Mouse (Mus musculus) neural tube, embryonic 12.5 days (tissue): Measurements from ENCODE around the gene Ppih. TPM values are rescaled to one million over a fixed set of nuclear protein-coding genes. Genes with fewer than 3 reads are reported as not detected.

ENCODE experiments used
- ATAC-seq: fragments of 200-750 bp; cut with Nextera tagmentation; 2 replicates; pipeline ENCODE4 v1.8.0; 2017; ENCODE audit warnings: low read depth, mild to moderate bottlenecking, moderate TSS enrichment, moderate library complexity; ENCODE audit not compliant: low FRiP score
- H3K27ac ChIP-seq: fragments of 300-500 bp; sonication (generic); 2 replicates; pipeline ENCODE4 v1.5.1; 2016
- H3K27me3 ChIP-seq: fragments of 300-500 bp; sonication (generic); replicated peaks from 2 replicates; pipeline ENCODE4 v1.6.1; 2016; ENCODE audit warnings: mild to moderate bottlenecking
- H3K36me3 ChIP-seq: fragments of 300-500 bp; sonication (generic); 2 replicates; pipeline ENCODE4 v1.6.1; 2016; ENCODE audit warnings: mild to moderate bottlenecking
- H3K4me1 ChIP-seq: fragments of 300-500 bp; sonication (generic); 2 replicates; pipeline ENCODE4 v1.6.1; 2016
- H3K4me2 ChIP-seq: fragments of 300-500 bp; sonication (generic); replicated peaks from 2 replicates; pipeline ENCODE4 v1.6.1; 2016; ENCODE audit warnings: mild to moderate bottlenecking
- H3K4me3 ChIP-seq: fragments of 300-500 bp; sonication (generic); 2 replicates; pipeline ENCODE4 v1.5.1; 2016
- H3K9ac ChIP-seq: fragments of 300-500 bp; sonication (generic); 2 replicates; pipeline ENCODE4 v1.6.1; 2016; ENCODE audit warnings: mild to moderate bottlenecking
- H3K9me3 ChIP-seq: fragments of 300-500 bp; sonication (generic); 2 replicates; pipeline ENCODE4 v1.6.1; 2016; ENCODE audit warnings: mild to moderate bottlenecking
- WGBS: fragments of 180-500 bp; shearing (Covaris S2); methylation state at CpG from one replicate; pipeline ENCODE4 v1.1.7; 2016; 5-methylcytosine and 5-hydroxymethylcytosine counted together
- polyA plus RNA-seq: library from polyadenylated mRNA; unstranded; fragments of >200 nt; fragmentation: Nextera tagmentation; extraction: Ambion mirVana; gene quantifications from 2 replicates; pipeline ENCODE4 v1.2.1, GENCODE M21; 2016

The Ppih gene
- polyA plus RNA-seq, 1 experiment from 2014 or later, result 83.8 TPM

DNA sequence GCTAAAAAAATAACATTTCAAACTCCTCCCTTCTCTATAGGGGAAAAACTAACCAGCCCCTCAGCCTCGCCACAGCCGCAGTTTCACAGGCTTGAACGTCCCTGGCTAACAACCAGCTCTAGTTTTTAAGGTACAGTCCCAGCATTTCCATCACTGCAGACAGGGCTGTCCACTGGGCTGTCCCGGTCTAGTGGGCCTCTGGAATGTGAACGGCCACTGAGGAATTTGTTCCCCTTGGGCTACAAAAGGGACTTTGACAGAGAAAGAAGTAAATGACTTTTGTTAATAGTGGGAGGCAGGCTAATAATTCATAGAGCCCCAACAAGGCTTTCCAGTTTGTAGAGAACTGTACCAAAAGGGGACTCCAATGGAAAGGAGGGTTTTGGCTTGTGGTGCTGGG, 14.9 kb downstream of the Ppih start:
- Histone ChIP-seq H3K9me3 (no peaks in the 10 kb centered on the region), H3K4me3 (no peak overlapping the region), H3K27ac (no peak overlapping the region), H3K9ac (no peak overlapping the region), H3K4me2 (no peak overlapping the region), H3K4me1 (no peaks in the 10 kb centered on the region), H3K36me3 (peaks cover 29% of the 10 kb centered on the region), H3K27me3 (no peaks in the 10 kb centered on the region)
- 51% methylated on average over 5 of the region's 5 CpGs for WGBS
- ATAC-seq, result no peak

DNA sequence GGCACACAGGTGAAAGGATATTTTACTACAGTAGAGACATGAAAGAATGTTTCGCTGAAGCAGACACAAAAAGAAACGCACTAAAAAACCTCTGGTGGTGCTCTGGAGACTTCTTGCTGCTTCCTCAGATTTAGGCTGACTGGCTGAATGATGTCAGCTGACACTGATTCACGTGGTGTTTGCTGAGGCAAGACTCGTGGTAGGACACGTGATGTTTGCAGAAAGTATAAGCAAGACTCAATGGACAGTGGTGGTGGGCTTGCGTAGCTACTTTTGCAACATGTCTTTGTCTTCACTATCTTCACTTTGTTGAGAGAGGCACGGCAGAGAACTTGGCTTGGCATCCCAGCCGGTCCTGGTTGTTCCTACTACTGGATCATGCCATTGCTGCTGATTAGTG, 17.1 kb downstream of the Ppih start:
- H3K9ac ChIP-seq, result no peak overlapping the region
- no peaks in the 10 kb centered on the region for H3K27me3 ChIP-seq
- no peak for ATAC-seq
- H3K9me3 ChIP-seq, result no peaks in the 10 kb centered on the region
- H3K36me3 ChIP-seq, result peaks cover 14% of the 10 kb centered on the region
- WGBS, result 92% methylated on average over 8 of the region's 8 CpGs
- no peak overlapping the region for H3K4me3 ChIP-seq
- no peak overlapping the region for H3K27ac ChIP-seq
- H3K4me2 ChIP-seq, result no peak overlapping the region
- H3K4me1 ChIP-seq, result no peaks in the 10 kb centered on the region

GRCm38 (mm10) chr4:119301777-119302176, 18.6 kb downstream of the Ppih start:
- no peaks in the 10 kb centered on the region for H3K27me3 ChIP-seq
- H3K4me2 ChIP-seq, result no peak overlapping the region
- peaks cover 1% of the 10 kb centered on the region; the same call in 1 of the 2 replicates for H3K36me3 ChIP-seq
- 82% methylated on average over 3 of the region's 3 CpGs for WGBS
- no peaks in the 10 kb centered on the region for H3K4me1 ChIP-seq
- ATAC-seq, result no peak
- no peak overlapping the region for H3K9ac ChIP-seq
- no peaks in the 10 kb centered on the region for H3K9me3 ChIP-seq
- H3K4me3 ChIP-seq, result no peak overlapping the region
- H3K27ac ChIP-seq, result no peak overlapping the region

DNA sequence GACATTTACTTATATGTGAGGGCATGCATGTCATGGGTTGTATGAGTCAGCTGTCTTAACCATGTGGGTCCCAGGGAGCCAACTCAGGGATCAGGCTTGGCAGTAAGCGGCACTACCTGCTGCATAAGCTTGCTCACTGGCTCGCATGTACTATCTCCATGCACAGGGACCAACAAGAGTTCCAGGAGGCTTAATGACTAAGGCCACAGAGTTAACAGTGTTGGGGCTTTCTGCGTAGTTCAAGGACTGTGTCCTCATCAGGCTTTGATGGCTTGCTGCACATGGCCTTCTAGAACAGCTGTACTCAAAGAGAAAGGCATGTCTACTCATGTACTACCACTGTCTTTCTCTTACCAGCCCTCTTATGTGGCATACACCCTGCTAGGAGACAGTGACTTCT, 19.6 kb downstream of the Ppih start:
- H3K36me3 ChIP-seq, result no peaks in the 10 kb centered on the region
- H3K4me2 ChIP-seq, result no peak overlapping the region
- no peaks in the 10 kb centered on the region for H3K9me3 ChIP-seq
- ATAC-seq, result no peak
- H3K9ac ChIP-seq, result no peak overlapping the region
- H3K4me1 ChIP-seq, result 0 out of 2 replicates have a peak, but pooled peaks cover under 1% of the 10 kb centered on the region
- H3K4me3 ChIP-seq, result no peak overlapping the region
- no peak overlapping the region for H3K27ac ChIP-seq
- WGBS, result 93% methylated on average over 3 of the region's 3 CpGs
- H3K27me3 ChIP-seq, result no peaks in the 10 kb centered on the region

DNA sequence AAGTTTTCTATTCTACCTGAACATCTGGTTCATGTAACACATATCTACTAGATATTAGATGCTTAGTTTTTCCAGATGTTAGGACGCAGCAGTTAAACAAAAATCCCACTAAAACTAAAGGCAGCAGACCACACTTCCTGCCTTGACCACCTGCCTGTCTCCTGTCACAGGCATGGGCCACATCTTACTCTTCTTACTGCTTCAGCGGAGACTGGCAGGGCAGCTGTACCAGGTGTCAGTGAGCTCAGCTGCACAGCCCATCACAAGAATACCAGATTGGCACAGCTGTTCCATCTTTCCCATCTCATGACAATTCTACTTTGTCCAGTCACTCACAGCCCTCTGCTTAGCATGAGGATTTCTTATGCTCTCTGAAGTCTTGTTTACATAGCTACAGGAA, 23.0 kb downstream of the Ppih start:
- no peaks in the 10 kb centered on the region for H3K9me3 ChIP-seq
- H3K4me1 ChIP-seq, result peaks cover 13% of the 10 kb centered on the region
- WGBS, result 79% methylated on average over 2 of the region's 2 CpGs
- no peaks in the 10 kb centered on the region for H3K36me3 ChIP-seq
- H3K9ac ChIP-seq, result no peak overlapping the region
- H3K27me3 ChIP-seq, result no peaks in the 10 kb centered on the region
- ATAC-seq, result no peak
- H3K4me2 ChIP-seq, result no peak overlapping the region
- H3K4me3 ChIP-seq, result no peak overlapping the region
- H3K27ac ChIP-seq, result no peak overlapping the region

- Histone ChIP-seq H3K4me1 (peaks cover 26% of the 10 kb centered on the region), H3K27ac (peak overlapping the region; percentile 7; the same call in 1 of the 2 replicates), H3K9ac (peak overlapping the region; percentile 95), H3K9me3 (no peaks in the 10 kb centered on the region), H3K36me3 (peaks cover 5% of the 10 kb centered on the region; the same call in 1 of the 2 replicates), H3K27me3 (no peaks in the 10 kb centered on the region), H3K4me3 (peak overlapping the region; percentile 100), H3K4me2 (peak overlapping the region; percentile 66)
- WGBS, result 5% methylated on average over 6 of the region's 6 CpGs
- no peak for ATAC-seq
These were observed 25.3 kb downstream of the Ppih start for GRCm38 (mm10) chr4:119295134-119295453.

DNA sequence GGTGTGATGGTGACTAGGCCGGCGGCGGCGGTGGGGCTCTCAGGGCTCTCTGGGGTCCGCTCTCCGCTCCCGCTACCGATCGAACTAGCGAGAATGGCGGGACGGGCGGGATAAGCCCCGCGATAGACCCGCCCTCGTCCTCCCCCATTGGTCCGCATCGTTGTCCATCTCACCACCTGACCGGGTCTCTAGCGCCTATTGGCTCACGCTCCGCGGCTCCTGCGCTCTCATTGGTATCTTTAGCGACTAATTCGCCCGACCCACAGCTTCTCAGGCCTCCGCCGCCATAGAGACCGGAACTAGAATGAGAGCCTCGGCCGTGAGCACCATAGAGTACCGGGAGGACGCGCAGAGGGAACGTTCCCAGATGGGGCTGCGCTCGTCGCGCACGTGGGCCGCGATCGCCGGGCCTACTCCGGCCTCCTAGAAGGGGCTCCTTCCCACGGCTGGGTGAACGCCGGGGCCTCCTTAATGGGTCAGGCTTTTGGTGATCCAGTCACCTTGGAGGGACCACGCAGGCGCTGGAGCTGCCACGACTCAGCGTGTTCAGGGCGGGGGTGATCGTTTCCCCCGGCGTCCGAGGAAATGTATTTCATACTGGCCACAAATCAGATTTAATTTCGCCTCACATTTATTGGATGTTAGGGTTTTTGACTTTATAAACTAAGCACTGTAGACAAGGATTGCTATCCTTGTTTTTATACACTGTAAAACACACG, 25.8 kb downstream of the Ppih start, which contains the start of gene Ybx1:
Ybx1 (minus strand) TSS at position 190 of the 719 bp plus-strand sequence.
- peaks cover 5% of the 10 kb centered on the region; the same call in 1 of the 2 replicates for H3K36me3 ChIP-seq
- no peaks in the 10 kb centered on the region for H3K9me3 ChIP-seq
- H3K27me3 ChIP-seq, result no peaks in the 10 kb centered on the region
- H3K27ac ChIP-seq, result peak within 1 kb of the TSS; percentile 84
- under 1% methylated on average over 61 of the region's 61 CpGs for WGBS
- H3K9ac ChIP-seq, result peak within 1 kb of the TSS; percentile 95
- peak; percentile 99 for ATAC-seq
- peak within 1 kb of the TSS; percentile 66 for H3K4me2 ChIP-seq
- peak within 1 kb of the TSS; percentile 100 for H3K4me3 ChIP-seq
- H3K4me1 ChIP-seq, result peaks cover 26% of the 10 kb centered on the region

- ATAC-seq, result peak; percentile 62
- Histone ChIP-seq H3K4me1 (peaks cover 26% of the 10 kb centered on the region), H3K27ac (peak overlapping the region; percentile 84), H3K9me3 (no peaks in the 10 kb centered on the region), H3K9ac (peak overlapping the region; percentile 95), H3K4me2 (peak overlapping the region; percentile 66), H3K36me3 (peaks cover 9% of the 10 kb centered on the region; the same call in 1 of the 2 replicates), H3K4me3 (peak overlapping the region; percentile 100), H3K27me3 (no peaks in the 10 kb centered on the region)
- under 1% methylated on average over 63 of the region's 80 CpGs for WGBS
These were observed 26.6 kb downstream of the Ppih start for GRCm38 (mm10) chr4:119293574-119294258.

- H3K4me1 ChIP-seq, result peaks cover 26% of the 10 kb centered on the region
- no peaks in the 10 kb centered on the region for H3K27me3 ChIP-seq
- peak overlapping the region; percentile 100 for H3K4me3 ChIP-seq
- WGBS, result 2% methylated on average over 24 of the region's 24 CpGs
- H3K36me3 ChIP-seq, result peaks cover 9% of the 10 kb centered on the region; the same call in 1 of the 2 replicates
- ATAC-seq, result no peak
- H3K27ac ChIP-seq, result no peak overlapping the region
- peak overlapping the region; percentile 66 for H3K4me2 ChIP-seq
- peak overlapping the region; percentile 95 for H3K9ac ChIP-seq
- no peaks in the 10 kb centered on the region for H3K9me3 ChIP-seq
These were observed 27.4 kb downstream of the Ppih start for GRCm38 (mm10) chr4:119292771-119293573.

DNA sequence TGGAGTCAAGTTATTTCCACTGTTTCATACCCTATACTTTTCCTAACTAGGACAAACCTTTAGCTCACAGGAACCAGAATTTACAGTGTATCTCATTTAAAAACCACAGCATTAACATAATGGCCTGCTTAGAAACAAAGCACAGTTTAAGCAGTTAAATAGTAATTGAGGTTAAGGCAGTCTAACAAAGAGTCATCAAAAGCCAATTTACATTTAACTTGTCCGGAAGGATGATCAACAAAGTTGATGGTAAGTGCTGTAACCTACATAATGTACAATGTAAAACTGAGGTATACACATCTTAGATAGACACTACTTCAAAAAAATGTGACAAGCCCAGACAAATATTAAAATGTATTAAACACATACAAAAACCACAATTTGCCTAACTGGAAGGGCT, 28.4 kb downstream of the Ppih start:
- no peak for ATAC-seq
- Histone ChIP-seq H3K4me3 (peak overlapping the region; percentile 100), H3K9me3 (no peaks in the 10 kb centered on the region), H3K9ac (peak overlapping the region; percentile 95; the same call in 1 of the 2 replicates), H3K4me1 (peaks cover 26% of the 10 kb centered on the region), H3K27ac (no peak overlapping the region), H3K36me3 (peaks cover 12% of the 10 kb centered on the region; the same call in 1 of the 2 replicates), H3K27me3 (no peaks in the 10 kb centered on the region), H3K4me2 (peak overlapping the region; percentile 66)
- 78% methylated on average over 1 of the region's 1 CpGs for WGBS

DNA sequence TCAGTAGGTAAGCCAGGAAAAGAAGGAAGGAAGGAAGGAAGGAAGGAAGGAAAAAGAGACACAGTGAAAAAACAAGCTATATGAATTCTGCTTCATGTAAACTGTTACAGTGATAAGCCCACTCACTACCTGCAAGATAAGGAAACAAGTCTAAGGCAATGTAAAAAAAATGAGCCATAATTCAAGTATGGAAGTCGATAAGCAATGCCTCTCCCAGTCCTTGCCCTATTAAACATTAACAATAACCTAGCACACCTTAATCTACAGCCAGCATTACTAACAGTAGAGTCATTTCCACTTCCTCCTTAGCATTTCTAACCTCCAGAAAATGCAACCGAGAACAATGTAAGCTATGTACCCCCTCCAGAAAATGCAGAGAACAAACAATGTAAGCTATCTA, 35.0 kb downstream of the Ppih start:
- no peak for ATAC-seq
- 92% methylated on average over 2 of the region's 2 CpGs for WGBS
- Histone ChIP-seq H3K9ac (no peak overlapping the region), H3K27me3 (no peaks in the 10 kb centered on the region), H3K27ac (no peak overlapping the region), H3K9me3 (no peaks in the 10 kb centered on the region), H3K4me2 (no peak overlapping the region), H3K36me3 (peaks cover 49% of the 10 kb centered on the region), H3K4me3 (no peak overlapping the region), H3K4me1 (no peaks in the 10 kb centered on the region; the same call in 1 of the 2 replicates)

GRCm38 (mm10) chr4:119284861-119285260, 35.5 kb downstream of the Ppih start:
- 84% methylated on average over 1 of the region's 1 CpGs for WGBS
- Histone ChIP-seq H3K36me3 (peaks cover 54% of the 10 kb centered on the region), H3K9ac (no peak overlapping the region), H3K9me3 (no peaks in the 10 kb centered on the region), H3K27ac (no peak overlapping the region), H3K4me3 (no peak overlapping the region), H3K4me2 (no peak overlapping the region), H3K4me1 (no peaks in the 10 kb centered on the region), H3K27me3 (no peaks in the 10 kb centered on the region)
- no peak for ATAC-seq
